Mouse (Mus musculus): ENCODE results near the gene Ints14.

The Ints14 gene

DNA sequence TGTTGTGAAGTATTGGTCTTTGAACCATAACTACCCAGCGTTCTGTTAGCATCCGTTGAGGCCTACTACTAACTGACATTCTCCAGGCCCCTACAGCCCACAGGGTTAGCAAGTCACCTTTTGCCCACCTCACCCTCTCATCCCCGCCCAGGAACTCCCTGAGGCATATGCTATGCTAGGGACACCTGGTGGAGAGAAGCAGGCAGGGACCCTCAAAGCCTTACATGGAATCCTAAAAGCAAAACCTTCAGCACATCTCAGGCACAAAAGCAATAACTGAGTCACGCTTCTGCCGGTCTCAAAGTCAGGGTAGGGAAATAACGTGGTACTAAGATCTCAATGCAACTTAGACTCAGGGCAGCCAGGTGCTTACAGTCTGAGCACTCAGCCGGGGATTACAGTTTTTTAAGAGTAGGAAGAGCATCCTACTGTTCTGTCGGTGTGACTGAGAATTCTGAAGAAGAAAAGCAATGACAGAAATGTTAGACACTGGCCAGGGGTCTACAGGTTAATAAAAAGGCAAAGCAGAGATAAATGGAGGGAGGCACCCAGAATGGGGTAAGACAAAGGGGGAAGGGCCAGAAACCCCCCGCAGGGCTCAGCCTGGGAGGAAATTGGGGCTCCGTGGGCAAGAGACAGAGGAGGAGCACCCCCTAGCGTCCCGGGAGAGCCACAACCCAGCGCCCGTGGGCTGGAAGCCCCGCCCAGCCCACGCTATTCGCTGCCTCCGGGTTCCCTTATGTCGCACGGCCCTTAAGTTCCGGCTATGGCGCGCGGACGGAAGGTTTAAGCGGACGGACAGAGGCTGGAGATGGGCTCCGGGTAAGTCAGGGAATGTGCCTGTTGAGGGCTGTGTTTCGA, at the start of gene Ints14:
Ints14 (plus strand) TSS at position 789 of the 861 bp plus-strand sequence.
- DNase-seq (ENCODE audit: low spot score), result peak; percentile 95

DNA sequence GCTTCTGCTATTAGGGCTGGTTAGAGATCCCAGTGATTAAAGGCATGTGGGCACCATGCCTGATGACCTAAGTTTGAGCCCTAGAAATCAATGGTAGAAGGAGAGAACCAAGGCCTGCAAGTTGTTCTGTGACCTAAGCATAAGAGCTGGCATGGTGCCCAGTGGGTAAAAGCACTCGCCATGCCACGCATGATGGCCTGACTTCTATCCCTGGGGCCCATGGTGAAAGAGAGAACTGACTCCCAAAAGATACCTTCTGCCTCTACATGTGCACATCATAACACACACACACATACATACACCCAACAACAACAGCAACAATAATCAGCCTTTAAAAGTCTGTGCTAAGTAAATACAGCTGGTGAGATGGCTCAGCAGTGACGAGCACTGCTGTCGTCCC, 47.3 kb upstream of the Ints14 start:
- no peak for DNase-seq (ENCODE audit: low spot score)

DNA sequence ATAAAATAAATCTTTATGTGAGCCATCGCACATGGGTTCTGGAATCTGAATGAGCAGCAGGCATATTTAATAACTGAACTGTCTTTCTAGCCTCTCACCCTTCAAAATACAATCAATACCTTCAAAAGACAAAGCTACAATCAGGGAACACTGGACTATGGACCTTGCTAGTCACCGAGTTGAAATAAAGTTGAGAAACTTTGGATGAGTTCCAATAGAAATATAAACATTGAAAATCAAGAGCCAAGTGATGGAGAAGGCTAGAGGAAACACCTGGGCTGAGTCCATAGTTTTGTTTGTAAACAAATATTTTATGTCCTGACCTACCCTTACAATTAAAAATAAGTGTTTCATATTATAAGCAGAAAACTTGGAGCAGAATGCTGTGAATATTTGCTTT, 46.7 kb upstream of the Ints14 start:
- DNase-seq (ENCODE audit: low spot score), result no peak

DNA sequence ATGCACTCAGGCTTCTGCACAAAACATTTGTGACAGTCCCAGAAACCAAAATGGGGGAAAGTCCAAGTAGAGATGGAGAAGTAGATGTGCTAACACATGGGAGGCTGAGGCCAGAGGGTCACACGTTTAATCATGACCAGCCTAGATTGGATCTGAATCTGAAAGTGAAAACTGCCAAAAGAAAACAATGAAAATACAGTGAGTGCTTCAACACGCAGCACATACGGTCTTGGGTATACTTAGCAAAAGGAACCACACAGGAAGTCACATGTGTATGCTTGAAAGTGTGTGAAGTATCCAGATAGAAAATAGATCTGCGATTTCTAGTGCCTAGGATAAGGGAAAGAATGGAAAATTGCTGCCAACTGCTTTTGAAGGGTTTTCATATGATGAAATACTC, 46.1 kb upstream of the Ints14 start:
- no peak for DNase-seq (ENCODE audit: low spot score)

DNA sequence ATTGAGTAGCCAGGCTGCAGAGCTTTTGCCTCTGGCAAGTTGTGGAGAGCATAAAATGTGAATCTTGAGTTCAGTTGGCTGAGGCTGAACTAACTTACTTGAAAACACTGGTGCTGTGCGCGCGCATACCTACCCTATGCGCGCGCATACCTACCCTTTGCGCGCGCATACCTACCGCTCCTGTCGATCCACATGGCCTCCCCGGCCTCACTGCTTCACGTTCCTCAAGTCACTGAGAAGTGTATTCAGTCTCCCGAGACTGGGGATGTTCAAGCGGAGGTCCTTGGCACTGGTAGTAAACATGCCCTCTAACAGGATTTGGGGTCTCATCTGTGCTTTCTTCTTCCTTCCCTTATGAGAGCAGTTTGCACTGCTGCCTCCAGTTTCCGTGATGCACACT, 42.1 kb upstream of the Ints14 start:
- no peak for DNase-seq (ENCODE audit: low spot score)

DNA sequence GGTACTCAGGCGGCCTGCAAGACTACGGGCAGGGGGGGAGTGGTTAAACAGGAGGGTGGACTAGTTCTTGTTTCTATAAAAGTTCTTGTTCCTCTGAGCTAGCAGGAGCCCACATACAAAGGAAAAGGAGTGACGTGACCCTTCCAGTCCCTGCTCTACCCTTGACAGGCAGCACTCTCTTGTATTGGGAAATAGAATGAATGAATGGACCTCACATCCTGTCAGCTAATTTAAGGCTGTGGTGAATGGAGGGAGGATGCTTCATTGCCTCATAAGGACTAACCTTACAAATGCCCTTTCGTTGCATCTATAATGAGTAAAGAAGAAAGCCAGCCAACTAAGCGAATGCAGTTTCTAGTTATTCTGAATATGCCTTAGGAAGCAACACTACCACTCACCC, 34.9 kb upstream of the Ints14 start:
- no peak for DNase-seq (ENCODE audit: low spot score)

DNA sequence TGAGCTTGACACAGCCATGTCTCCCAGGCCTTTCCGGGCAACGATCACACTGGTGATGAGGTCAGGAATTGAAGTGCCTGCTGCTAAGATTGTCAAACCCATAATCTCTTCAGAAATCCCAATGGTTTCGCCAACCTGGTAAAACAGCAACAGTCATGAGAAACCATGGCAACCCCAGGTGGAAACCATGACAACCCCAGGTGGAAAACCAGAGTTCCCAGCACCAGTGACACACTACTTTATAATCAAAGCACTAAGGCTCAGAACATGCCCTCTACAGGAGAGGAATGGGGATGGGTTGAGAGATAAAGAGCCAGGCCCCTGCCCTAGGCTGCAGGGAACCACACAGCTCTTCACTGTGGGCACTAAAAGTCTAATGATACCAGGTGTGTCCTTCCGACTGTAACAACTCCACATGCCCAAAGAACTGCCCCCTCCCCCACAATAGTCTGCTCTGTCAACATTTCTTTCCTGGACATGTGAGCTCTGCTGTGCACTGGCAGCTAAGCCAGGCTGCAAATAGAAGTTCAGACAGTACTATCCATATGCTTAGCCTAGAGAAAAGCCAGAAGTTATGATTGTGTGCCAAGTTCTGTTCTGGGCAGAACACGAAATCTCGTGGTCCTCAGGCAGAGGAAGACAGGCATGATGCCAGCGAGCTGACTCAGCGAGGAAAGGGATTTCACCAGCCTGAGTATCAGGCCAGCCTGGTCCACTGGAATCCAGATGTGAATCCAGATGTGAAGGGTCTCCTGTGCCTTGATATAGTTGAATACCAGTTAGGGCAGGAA, 34.3 kb upstream of the Ints14 start:
- DNase-seq (ENCODE audit: low spot score), result peak; percentile 77

DNA sequence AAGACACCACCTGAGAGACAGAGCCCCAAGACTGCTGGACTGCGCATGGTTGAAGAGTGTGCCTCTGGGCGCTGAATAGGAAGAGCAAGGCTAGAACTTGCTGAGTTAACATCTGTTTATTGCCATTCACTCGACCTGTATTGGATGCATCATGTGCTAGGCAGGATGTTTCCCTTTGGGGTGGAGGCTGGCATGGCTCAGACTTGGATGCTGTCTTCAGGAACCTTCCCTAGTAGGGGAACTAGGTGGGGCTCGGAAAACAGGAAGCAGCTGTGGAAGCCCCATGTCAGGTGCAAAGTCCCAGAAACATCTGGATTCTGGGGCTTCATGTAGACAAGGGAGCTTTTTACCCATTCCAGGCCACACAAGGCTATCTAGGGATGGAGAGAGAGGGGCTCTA, 30.4 kb upstream of the Ints14 start:
- no peak for DNase-seq (ENCODE audit: low spot score)

DNA sequence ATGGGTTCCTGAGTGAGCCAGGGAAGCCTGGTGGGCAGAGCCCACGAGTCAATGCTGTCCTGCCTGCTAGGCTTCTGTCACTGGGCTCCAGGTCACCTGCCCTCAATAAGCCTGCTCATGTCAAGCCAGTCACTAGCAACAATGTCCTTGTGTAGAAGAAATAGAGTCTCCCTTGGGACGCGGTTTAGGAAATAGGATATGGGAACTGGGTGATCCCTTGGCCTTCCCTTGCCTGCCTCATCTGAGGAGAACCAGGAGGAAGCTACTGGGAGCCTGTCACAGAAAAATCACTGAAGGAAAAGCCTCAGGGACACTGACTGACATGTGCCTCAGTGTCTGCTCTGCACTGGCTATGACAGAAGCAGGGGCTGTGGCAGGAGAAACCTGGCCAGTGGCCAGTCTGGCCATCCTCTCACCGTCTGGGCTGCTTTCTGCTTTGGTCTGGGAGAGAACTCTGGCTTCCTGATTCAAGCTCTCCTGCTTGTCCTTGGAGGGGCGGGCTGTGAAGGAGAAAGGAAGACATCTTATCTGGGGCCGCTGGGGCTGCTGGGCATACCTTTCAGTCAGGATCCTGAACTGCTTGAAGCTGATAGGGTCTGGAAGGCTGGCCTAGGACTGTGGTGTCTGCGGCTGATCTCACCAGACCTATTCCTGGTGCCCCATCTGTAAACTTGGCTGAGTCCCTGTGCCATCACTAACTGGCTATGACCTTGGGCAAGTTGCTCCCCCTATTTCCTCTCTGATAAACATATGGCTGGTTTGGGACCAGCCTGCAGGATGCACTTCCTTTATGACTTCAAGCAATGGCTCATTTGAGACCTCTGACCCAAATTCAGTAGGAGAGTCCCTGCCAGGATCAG, 28.7 kb upstream of the Ints14 start:
- DNase-seq (ENCODE audit: low spot score), result no peak

DNA sequence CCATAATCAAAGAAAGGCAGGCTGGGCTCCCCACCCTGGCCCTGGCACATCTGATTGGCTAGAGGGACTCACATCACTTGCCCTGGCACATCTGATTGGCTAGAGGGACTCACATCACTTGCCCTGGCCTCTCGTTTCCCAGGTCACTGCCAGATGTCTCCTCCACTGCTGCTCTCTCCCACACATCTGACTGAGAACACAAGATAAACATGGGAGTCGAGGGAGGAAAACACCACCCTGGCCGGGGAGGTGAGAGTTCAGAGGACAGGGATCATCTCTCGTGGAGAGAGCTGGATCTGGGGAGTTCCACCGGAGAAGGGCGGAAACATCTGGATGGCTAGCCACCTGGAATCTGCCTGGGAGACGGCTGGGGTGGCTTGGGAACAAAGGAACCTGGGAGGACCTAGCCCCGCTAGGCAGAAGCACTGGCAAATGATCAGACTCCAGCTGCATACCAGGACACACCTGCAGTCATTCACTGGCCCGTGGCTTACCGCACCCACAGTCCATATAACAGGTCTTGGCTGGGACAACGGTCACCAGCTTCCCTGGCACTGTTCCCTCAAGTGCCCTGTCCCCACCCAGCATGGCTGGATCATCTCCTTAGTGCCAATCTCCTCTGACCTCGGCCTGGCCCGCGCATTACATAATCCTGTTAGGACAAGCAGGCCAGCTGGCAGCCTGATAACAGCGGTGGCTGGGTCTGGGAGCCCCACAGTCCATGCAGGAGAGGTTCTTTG, 26.5 kb upstream of the Ints14 start:
- no peak for DNase-seq (ENCODE audit: low spot score)

DNA sequence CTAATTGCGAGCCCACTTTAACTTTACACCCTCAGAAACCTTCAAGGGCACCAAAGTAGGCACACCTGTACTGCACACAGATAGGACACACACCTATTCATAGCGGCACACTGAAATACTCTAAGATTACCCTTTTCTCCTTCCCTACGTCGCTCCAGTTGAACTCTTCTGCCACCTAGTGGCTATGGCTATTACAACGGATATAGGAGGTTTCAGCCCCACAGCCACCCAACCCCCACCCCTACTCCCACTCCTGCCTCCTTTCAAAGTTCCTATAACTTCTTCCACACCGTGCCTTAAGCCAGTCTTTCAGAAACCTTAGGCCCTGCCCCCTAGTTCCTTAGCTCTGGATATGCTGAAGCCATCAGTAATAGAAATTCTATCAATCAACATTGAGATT, 24.2 kb upstream of the Ints14 start:
- no peak for DNase-seq (ENCODE audit: low spot score)

DNA sequence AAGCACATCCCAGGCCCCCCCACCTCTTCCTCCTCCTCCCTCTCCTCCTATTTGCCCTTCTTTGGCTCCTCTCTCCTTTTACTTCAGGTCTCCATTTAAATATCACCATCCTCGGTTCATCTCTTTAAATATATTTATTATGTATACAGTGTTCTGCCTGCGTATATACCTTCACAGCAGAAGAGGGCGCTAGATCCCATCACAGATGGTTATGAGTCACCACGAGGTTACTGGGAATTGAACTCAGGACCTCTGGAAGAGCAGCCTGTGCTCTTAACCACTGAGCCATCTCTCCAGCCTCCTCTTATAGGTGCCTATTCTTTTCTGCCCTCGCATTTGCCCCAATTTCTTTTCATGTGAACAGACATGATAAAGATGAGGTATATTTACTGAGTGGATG, 23.2 kb upstream of the Ints14 start:
- DNase-seq (ENCODE audit: low spot score), result no peak

DNA sequence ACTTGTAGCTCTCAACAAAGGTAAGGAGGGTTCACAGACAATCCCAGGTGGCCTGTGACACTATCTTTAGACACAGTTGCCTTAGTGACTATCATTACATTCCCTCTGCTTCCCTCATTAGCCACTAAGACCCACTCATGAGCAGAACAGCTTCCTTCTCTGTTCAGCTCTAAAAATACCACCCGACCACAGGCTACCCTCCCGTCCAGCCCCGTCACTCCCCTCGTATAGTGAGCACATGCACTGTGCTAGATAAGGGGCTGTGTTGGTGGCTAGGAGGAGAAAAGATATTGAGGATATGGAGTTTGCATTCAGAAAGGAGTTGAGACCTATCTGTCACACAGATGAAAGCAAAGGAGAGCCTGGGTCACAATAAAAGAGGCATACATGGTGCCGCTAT, 22.2 kb upstream of the Ints14 start:
- DNase-seq (ENCODE audit: low spot score), result no peak

DNA sequence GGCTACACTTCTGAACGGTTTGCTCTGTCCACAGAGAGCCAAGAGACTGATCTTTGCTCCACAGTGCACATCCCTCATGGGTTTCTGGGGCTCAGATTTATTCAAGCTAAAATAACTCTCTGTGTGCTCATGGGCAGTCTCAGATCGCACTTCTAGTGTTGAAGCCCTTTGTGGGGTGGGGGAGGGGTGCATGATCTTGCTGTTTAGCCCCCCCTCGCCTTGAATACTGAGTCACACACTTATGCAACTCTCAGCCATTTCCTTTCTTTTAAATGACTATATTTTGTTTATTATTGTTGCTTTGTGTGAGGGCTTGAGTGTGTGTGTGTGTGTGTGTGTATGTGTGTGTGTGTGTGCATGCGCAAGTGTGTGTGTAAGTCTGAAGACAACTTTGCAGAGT, 21.4 kb upstream of the Ints14 start:
- DNase-seq (ENCODE audit: low spot score), result no peak

DNA sequence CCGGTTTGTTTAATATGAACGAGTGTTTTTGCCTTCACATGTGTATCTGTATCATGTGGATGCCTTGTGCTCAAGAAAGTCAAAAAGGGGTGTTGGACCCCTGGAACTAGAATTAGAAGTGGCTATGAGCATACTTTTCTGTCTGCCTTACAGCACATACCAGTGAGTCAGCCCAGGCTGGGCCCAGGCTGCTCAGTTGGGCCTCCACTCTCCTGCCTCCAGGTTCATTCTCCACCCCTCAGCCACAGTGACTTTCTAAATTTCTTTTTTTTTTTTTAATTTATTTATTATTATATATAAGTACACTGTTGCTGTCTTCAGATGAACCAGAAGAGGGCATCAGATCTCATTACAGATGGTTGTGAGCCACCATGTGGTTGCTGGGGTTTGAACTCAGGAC, 20.9 kb upstream of the Ints14 start:
- DNase-seq (ENCODE audit: low spot score), result no peak

DNA sequence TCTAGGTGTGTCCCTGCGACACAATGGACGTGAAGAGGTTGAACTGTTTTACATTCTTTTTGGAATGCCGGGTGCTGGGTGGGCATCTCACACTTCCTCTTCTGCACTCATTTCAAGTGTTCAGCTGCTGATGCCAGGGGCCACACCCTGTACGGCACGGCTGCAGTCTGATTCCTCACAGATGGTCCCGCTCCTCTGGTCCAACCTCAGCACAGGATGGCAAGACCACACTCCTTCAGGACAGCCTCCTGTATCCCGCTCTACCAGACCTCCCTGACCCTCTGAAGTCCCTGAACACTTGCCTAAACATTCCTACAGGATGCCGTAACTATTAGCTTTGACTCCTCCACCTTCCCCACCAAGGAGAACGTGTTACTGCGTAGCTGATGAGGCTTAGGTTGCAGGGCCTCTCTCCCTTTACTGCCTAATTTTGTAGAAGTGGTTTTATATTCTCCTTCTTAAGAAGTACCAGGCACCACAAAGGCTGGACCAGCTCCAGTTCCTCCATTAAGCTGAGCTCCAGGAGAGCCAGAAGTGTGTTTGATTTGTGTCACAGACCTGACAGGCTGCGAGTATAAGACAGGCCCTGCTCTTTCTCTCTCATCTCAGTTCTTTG, 19.9 kb upstream of the Ints14 start:
- DNase-seq (ENCODE audit: low spot score), result no peak

DNA sequence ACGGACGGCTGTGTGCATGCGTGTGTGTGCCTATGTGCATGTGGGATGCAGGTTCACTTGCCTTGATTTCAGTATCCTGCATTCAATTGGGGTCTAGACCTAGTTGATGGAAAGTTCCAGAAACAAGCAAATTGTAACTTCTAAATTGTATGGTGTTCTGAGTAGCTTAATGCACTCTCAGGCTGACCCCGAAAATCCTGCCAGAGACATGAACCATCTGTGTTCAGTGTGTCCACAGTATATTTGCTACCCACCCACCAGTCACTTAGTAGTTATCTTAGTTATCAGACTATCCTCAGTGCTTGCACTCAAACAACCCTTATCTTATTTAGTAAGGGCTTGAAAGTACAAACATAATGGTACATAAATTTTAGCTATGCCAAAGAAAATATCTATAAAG, 19.1 kb upstream of the Ints14 start:
- no peak for DNase-seq (ENCODE audit: low spot score)

DNA sequence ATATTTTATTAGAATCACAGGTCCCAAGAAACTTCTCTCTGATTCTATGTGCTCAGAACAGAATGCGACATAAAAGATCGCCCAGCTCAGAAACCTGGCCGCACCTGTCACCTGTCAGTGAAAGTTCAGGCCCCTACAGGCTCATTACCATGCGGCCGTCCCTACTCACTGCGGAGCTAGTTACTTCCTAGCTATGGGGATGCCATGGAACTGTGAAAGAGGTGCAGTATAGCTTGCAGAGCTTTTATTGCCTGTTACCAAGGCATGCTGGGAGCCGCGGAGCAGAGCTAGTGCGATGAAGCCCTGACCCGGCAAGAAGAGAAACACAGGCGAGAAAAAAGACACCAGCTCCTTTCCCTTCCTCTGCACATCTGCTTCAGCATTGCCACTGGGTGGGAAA, 16.7 kb upstream of the Ints14 start:
- no peak for DNase-seq (ENCODE audit: low spot score)

DNA sequence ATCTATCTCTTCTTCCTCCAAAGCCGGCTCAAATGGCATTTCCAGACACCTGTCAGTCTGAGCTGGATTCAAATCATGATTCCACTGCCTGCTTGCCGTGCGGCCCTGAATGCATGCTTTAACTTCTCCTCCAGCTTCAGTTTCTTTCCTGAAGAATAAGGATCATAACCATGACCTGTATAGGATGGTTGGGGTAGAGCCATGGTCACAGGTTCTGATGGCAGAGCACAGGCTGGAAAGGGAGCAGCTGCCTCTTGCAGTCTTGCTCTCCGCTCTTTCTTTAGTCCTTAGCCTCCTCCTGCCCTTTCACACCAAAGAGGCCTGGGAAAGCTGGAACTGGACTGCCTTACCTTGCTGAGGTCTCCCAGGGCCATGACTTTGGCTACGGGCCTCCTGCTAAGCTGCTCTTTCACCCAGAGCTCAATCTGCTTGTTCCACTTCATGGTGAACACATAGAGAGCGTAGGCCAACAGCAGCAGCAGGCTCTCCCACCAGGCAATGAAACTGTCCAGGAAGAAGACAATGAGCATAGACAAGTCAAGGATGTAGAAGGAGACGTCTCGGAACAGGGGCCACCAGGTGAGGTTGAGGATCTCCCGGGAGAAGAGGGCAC, 13.1 kb upstream of the Ints14 start:
- DNase-seq (ENCODE audit: low spot score), result no peak

DNA sequence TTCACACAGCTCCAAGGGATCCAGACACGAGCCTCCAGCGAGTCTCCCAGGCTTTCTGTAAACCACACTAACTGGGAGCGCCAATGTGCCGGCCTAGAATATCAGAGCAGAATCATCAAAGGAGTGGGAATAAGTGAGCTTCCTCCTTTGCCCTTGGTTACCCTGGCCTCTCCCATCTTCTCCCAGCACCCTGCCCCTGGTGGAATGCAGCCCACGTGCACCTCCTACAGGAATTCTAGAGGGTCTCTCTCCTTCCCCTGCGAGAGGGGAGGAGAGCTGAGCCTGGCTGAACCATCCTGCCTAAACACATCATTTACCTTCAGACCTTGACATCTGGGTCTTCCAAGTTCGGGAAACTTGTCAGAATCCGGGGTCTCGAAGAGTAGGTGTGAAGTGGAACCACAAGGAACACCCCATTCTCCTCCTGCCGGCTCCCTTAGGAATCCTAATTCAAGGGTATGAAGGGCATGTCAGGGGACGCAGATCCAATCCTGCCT, 9.5 kb upstream of the Ints14 start, which contains the start of gene Slc24a1:
Slc24a1 (minus strand) TSS at position 447 of the 497 bp plus-strand sequence.
- DNase-seq (ENCODE audit: low spot score), result no peak

DNA sequence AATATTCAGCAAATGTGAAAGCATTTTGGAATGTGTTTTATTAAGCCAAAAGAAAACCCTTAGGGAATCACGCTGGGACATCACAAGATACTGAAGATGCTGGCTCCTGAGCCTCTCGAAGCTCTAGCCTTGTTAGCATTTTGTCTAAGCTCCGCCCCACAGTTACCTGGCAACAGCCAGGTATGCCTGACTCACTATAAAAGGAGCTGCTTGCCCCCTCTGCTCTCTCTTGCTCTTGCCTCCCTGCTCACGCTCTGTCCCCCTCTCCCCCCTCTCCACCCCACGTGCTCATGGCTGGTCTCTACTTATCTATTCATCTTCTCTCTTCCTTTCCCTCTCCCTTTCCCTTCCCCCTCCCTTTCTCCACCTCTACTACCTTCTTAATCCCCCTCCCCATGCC, 8.7 kb upstream of the Ints14 start:
- DNase-seq (ENCODE audit: low spot score), result no peak

All from layer of hippocampus, adult 9-10 months (tissue).